Mouse (Mus musculus) thymus, adult 2 months (tissue): Measurements from ENCODE around the gene Cacnb1.

ENCODE experiments used
- CTCF ChIP-seq: fragments of 200-500 bp; IDR thresholded peaks from 2 replicates; pipeline ENCODE4 v1.5.1; 2012; ENCODE audit warnings: mild to moderate bottlenecking, control low read depth, low read length, moderate library complexity, borderline replicate concordance; ENCODE audit not compliant: control insufficient read depth, poor library complexity, insufficient read depth; ENCODE audit errors: extremely low read depth
- POLR2A ChIP-seq: fragments of 200-500 bp; IDR thresholded peaks from 2 replicates; pipeline ENCODE4 v1.6.1; 2012; ENCODE audit warnings: mild to moderate bottlenecking, low read length, control low read depth, moderate library complexity; ENCODE audit not compliant: control insufficient read depth, poor library complexity, insufficient read depth; ENCODE audit errors: extremely low read depth

GRCm38 (mm10) chr11:98066201-98066600 is 43.4 kb upstream of the Cacnb1 start:
- TF ChIP-seq CTCF (no peak), POLR2A (no peak)
